Mouse (Mus musculus): ENCODE measurements around the gene Emg1. TPM values are rescaled to one million over a fixed set of nuclear protein-coding genes. Genes with fewer than 3 reads are reported as not detected.

Gene Emg1
- total and polyA plus RNA-seq, 2 experiments: 46.0 to 97.4 TPM

- peaks cover 14% of the 10 kb centered on the region; the same call in 1 of the 2 replicates for H3K36me3 ChIP-seq (ENCODE audit: control insufficient read depth, insufficient read depth, low read length)
- no peaks in the 10 kb centered on the region for H3K27me3 ChIP-seq (ENCODE audit: control insufficient read depth, insufficient read depth, low read length)
- peak; percentile 49 for DNase-seq (ENCODE audit: extremely low read depth, low read depth, low spot score)
- peaks cover 2% of the 10 kb centered on the region; the same call in 1 of the 2 replicates for H3K79me2 ChIP-seq (ENCODE audit: control insufficient read depth, insufficient read depth, low read length)
- H3K4me1 ChIP-seq (ENCODE audit: control insufficient read depth, insufficient read depth, low read length): peaks cover 57% of the 10 kb centered on the region
- H3K27ac ChIP-seq (replicated peaks; ENCODE audit: insufficient read depth, low read depth, low read length): peak overlapping the region; percentile 19; the same call in 1 of the 2 replicates
- H3K9ac ChIP-seq (ENCODE audit: low read depth, low read length): no peak overlapping the region
- H3K4me3 ChIP-seq (ENCODE audit: insufficient read depth, low read depth, low read length): no peak overlapping the region
- 70% methylated on average over 7 of the region's 7 CpGs for WGBS
- TF ChIP-seq POLR2A (IDR thresholded peaks at IDR 0.05; ENCODE audit: extremely low read depth, insufficient read depth, low read length) (no peak), CTCF (IDR thresholded peaks at IDR 0.05; ENCODE audit: low read depth, low read length) (no peak)
Measured at GRCm38 (mm10) chr6:124696441-124697150, 15.4 kb downstream of the Emg1 start.

- H3K27me3 ChIP-seq (ENCODE audit: control insufficient read depth, insufficient read depth, low read length): no peaks in the 10 kb centered on the region
- 26% methylated on average over 15 of the region's 15 CpGs for WGBS
- H3K27ac ChIP-seq (replicated peaks; ENCODE audit: insufficient read depth, low read depth, low read length): peak overlapping the region; percentile 83
- peaks cover 49% of the 10 kb centered on the region for H3K4me1 ChIP-seq (ENCODE audit: control insufficient read depth, insufficient read depth, low read length)
- H3K9ac ChIP-seq (ENCODE audit: low read depth, low read length): peak overlapping the region; percentile 59
- H3K4me3 ChIP-seq (ENCODE audit: insufficient read depth, low read depth, low read length): no peak overlapping the region
- H3K79me2 ChIP-seq (ENCODE audit: control insufficient read depth, insufficient read depth, low read length): peaks cover 6% of the 10 kb centered on the region; the same call in 1 of the 2 replicates
- H3K36me3 ChIP-seq (ENCODE audit: control insufficient read depth, insufficient read depth, low read length): peaks cover 9% of the 10 kb centered on the region; the same call in 1 of the 2 replicates
- no peak for TF ChIP-seq CTCF (IDR thresholded peaks at IDR 0.05; ENCODE audit: low read depth, low read length)
- DNase-seq (ENCODE audit: extremely low read depth, low read depth, low spot score): peak; percentile 97
Measured at GRCm38 (mm10) chr6:124694166-124694955, 17.6 kb downstream of the Emg1 start.

GRCm38 (mm10) chr6:124693243-124693981 lies 18.6 kb downstream of the Emg1 start:
- DNase-seq (ENCODE audit: extremely low read depth, low read depth, low spot score): peak; percentile 67
- no peaks in the 10 kb centered on the region for H3K27me3 ChIP-seq (ENCODE audit: control insufficient read depth, insufficient read depth, low read length)
- H3K4me1 ChIP-seq (ENCODE audit: control insufficient read depth, insufficient read depth, low read length): peaks cover 50% of the 10 kb centered on the region
- no peak overlapping the region for H3K4me3 ChIP-seq (ENCODE audit: insufficient read depth, low read depth, low read length)
- H3K79me2 ChIP-seq (ENCODE audit: control insufficient read depth, insufficient read depth, low read length): peaks cover 12% of the 10 kb centered on the region; the same call in 1 of the 2 replicates
- H3K36me3 ChIP-seq (ENCODE audit: control insufficient read depth, insufficient read depth, low read length): peaks cover 8% of the 10 kb centered on the region; the same call in 1 of the 2 replicates
- H3K9ac ChIP-seq (ENCODE audit: low read depth, low read length): peak overlapping the region; percentile 14; the same call in 1 of the 2 replicates
- H3K27ac ChIP-seq (replicated peaks; ENCODE audit: insufficient read depth, low read depth, low read length): peak overlapping the region; percentile 81
- TF ChIP-seq CTCF (IDR thresholded peaks at IDR 0.05; ENCODE audit: low read depth, low read length) (no peak), POLR2A (IDR thresholded peaks at IDR 0.05; ENCODE audit: extremely low read depth, insufficient read depth, low read length) (no peak)
- 50% methylated on average over 15 of the region's 15 CpGs for WGBS

- Histone ChIP-seq H3K36me3 (ENCODE audit: control insufficient read depth, insufficient read depth, low read length) (peaks cover 5% of the 10 kb centered on the region), H3K4me3 (ENCODE audit: insufficient read depth, low read depth, low read length) (no peak overlapping the region), H3K4me1 (ENCODE audit: control insufficient read depth, insufficient read depth, low read length) (peaks cover 52% of the 10 kb centered on the region), H3K9ac (ENCODE audit: low read depth, low read length) (no peak overlapping the region; the same call in 1 of the 2 replicates), H3K27me3 (ENCODE audit: control insufficient read depth, insufficient read depth, low read length) (no peaks in the 10 kb centered on the region), H3K79me2 (ENCODE audit: control insufficient read depth, insufficient read depth, low read length) (peaks cover 25% of the 10 kb centered on the region; the same call in 1 of the 2 replicates), H3K27ac (replicated peaks; ENCODE audit: insufficient read depth, low read depth, low read length) (peak overlapping the region; percentile 87)
- TF ChIP-seq POLR2A (IDR thresholded peaks at IDR 0.05; ENCODE audit: extremely low read depth, insufficient read depth, low read length) (no peak), CTCF (IDR thresholded peaks at IDR 0.05; ENCODE audit: low read depth, low read length) (no peak)
- WGBS: 23% methylated on average over 3 of the region's 3 CpGs
- peak; percentile 86 for DNase-seq (ENCODE audit: extremely low read depth, low read depth, low spot score)
Measured at GRCm38 (mm10) chr6:124690517-124690916, 21.5 kb downstream of the Emg1 start.

- no peak for TF ChIP-seq CTCF (IDR thresholded peaks at IDR 0.05; ENCODE audit: low read depth, low read length)
- no peak for TF ChIP-seq POLR2A (IDR thresholded peaks at IDR 0.05; ENCODE audit: extremely low read depth, insufficient read depth, low read length)
- Histone ChIP-seq H3K36me3 (ENCODE audit: control insufficient read depth, insufficient read depth, low read length) (peaks cover 6% of the 10 kb centered on the region), H3K79me2 (ENCODE audit: control insufficient read depth, insufficient read depth, low read length) (peaks cover 29% of the 10 kb centered on the region; the same call in 1 of the 2 replicates), H3K9ac (ENCODE audit: low read depth, low read length) (no peak overlapping the region), H3K4me1 (ENCODE audit: control insufficient read depth, insufficient read depth, low read length) (peaks cover 45% of the 10 kb centered on the region), H3K4me3 (ENCODE audit: insufficient read depth, low read depth, low read length) (no peak overlapping the region), H3K27me3 (ENCODE audit: control insufficient read depth, insufficient read depth, low read length) (no peaks in the 10 kb centered on the region), H3K27ac (replicated peaks; ENCODE audit: insufficient read depth, low read depth, low read length) (peak overlapping the region; percentile 87)
- no peak for DNase-seq (ENCODE audit: extremely low read depth, low read depth, low spot score)
- 46% methylated on average over 3 of the region's 3 CpGs for WGBS
Measured at GRCm38 (mm10) chr6:124689011-124689410, 23.0 kb downstream of the Emg1 start.

Data from liver, adult 2 months (tissue).